Mouse (Mus musculus) CH12.LX (cell line): ENCODE results near the gene Elovl7. TPM values are rescaled to one million over a fixed set of nuclear protein-coding genes. Genes with fewer than 3 reads are reported as not detected.

ENCODE experiments used
- DNase-seq: peaks from one replicate; pipeline ENCODE4 v3.0.0-alpha.2; 2013; ENCODE audit errors: extremely low read depth
- H3K27ac ChIP-seq: 2 replicates; pipeline ENCODE4 v1.5.1; 2012; ENCODE audit warnings: low read depth, mild to moderate bottlenecking, control low read depth, moderate library complexity; ENCODE audit not compliant: insufficient read depth
- H3K27me3 ChIP-seq: replicated peaks from 2 replicates; pipeline ENCODE3; 2012; ENCODE audit warnings: inconsistent platforms
- H3K36me3 ChIP-seq, 2 experiments: replicated peaks in 1 of 2; 2 replicates each; pipeline versions ENCODE3 to v1.6.1; 2012; ENCODE audit warnings: inconsistent platforms in 1 of 2, low read length in 1 of 2, mild to moderate bottlenecking in 1 of 2, mixed read lengths in 1 of 2, moderate library complexity in 1 of 2; ENCODE audit not compliant: control insufficient read depth in 1 of 2, insufficient read depth in 1 of 2
- H3K4me1 ChIP-seq, 2 experiments: 2 replicates each; pipeline ENCODE4 v1.6.1; 2012; ENCODE audit warnings: inconsistent platforms in 1 of 2, moderate library complexity in 1 of 2; ENCODE audit not compliant: insufficient read depth in 2 of 2, control insufficient read depth in 1 of 2
- H3K4me2 ChIP-seq: 2 replicates; pipeline ENCODE4 v1.6.1; 2012; ENCODE audit warnings: low read depth, mild to moderate bottlenecking, control low read depth; ENCODE audit not compliant: poor library complexity, insufficient read depth, severe bottlenecking
- H3K4me3 ChIP-seq, 3 experiments: fragments of 150-350 bp in 1 of 3; sonication (generic) in 1 of 3; replicated peaks in 1 of 3; 2 replicates each; pipeline versions ENCODE3 to v1.5.1; 2011 to 2012; ENCODE audit warnings: low read depth in 2 of 3, low read length in 2 of 3, mild to moderate bottlenecking in 2 of 3, moderate library complexity in 2 of 3, control low read depth in 1 of 3, improper control_type of control experiment in 1 of 3, inconsistent platforms in 1 of 3, mixed read lengths in 1 of 3; ENCODE audit not compliant: poor library complexity in 1 of 3
- H3K79me2 ChIP-seq: replicated peaks from 2 replicates; pipeline ENCODE4 v1.6.1; 2012; ENCODE audit warnings: mild to moderate bottlenecking, moderate library complexity; ENCODE audit not compliant: control insufficient read depth, poor library complexity, insufficient read depth, severe bottlenecking; ENCODE audit errors: extremely low read depth
- H3K9ac ChIP-seq: 2 replicates; pipeline ENCODE4 v1.6.1; 2012; ENCODE audit warnings: low read depth, mild to moderate bottlenecking, control low read depth, moderate library complexity; ENCODE audit not compliant: insufficient read depth
- H3K9me3 ChIP-seq: replicated peaks from 2 replicates; pipeline ENCODE3; 2012; ENCODE audit warnings: low read length, inconsistent platforms, mixed read lengths
- BHLHE40 ChIP-seq: IDR thresholded peaks from 2 replicates; pipeline ENCODE4 v1.6.1; 2011; ENCODE audit warnings: mild to moderate bottlenecking, low read depth, low read length, improper control_type of control experiment
- CHD2 ChIP-seq: IDR thresholded peaks from 2 replicates; pipeline ENCODE4 v1.6.1; 2011; ENCODE audit warnings: low read length, improper control_type of control experiment
- CTCF ChIP-seq, 2 experiments: IDR thresholded peaks in 1 of 2; conservative IDR thresholded peaks in 1 of 2; 2 replicates each; pipeline ENCODE4 v1.5.1; 2011 to 2012; ENCODE audit warnings: low read depth in 2 of 2, low read length in 2 of 2, improper control_type of control experiment in 1 of 2, inconsistent platforms in 1 of 2, mild to moderate bottlenecking in 1 of 2, moderate library complexity in 1 of 2
- E2F4 ChIP-seq: IDR thresholded peaks from 2 replicates; pipeline ENCODE4 v1.6.1; 2011; ENCODE audit warnings: low read depth, low read length, improper control_type of control experiment; ENCODE audit not compliant: insufficient replicate concordance
- EP300 ChIP-seq: IDR thresholded peaks from 2 replicates; pipeline ENCODE4 v1.6.1; 2011; ENCODE audit warnings: low read length, improper control_type of control experiment
- IRF4 ChIP-seq: IDR thresholded peaks from 2 replicates; pipeline ENCODE4 v1.6.1; 2014; ENCODE audit warnings: low read depth, mild to moderate bottlenecking, inconsistent platforms, low read length, improper control_type of control experiment
- JUN ChIP-seq: IDR thresholded peaks from 2 replicates; pipeline ENCODE4 v1.6.1; 2011; ENCODE audit warnings: low read depth, mild to moderate bottlenecking, low read length, improper control_type of control experiment, moderate library complexity; ENCODE audit not compliant: insufficient read depth
- KAT2A ChIP-seq: IDR thresholded peaks from 2 replicates; pipeline ENCODE4 v1.6.1; 2012; ENCODE audit warnings: low read length, improper control_type of control experiment, inconsistent platforms; ENCODE audit not compliant: insufficient replicate concordance
- MAFK ChIP-seq: IDR thresholded peaks from 2 replicates; pipeline ENCODE4 v1.6.1; 2011; ENCODE audit warnings: low read length, improper control_type of control experiment; ENCODE audit not compliant: insufficient replicate concordance
- MAZ ChIP-seq: IDR thresholded peaks from 2 replicates; pipeline ENCODE4 v1.6.1; 2012; ENCODE audit warnings: low read depth, mild to moderate bottlenecking, inconsistent platforms, low read length, improper control_type of control experiment, moderate library complexity
- PAX5 ChIP-seq: IDR thresholded peaks from 2 replicates; pipeline ENCODE4 v1.6.1; 2012; ENCODE audit warnings: low read length, inconsistent platforms, mixed read lengths
- POLR2AphosphoS2 ChIP-seq: IDR thresholded peaks from 2 replicates; pipeline ENCODE4 v1.6.1; 2011; ENCODE audit warnings: low read depth, low read length, improper control_type of control experiment
- RAD21 ChIP-seq: IDR thresholded peaks from 2 replicates; pipeline ENCODE4 v1.6.1; 2011; ENCODE audit warnings: low read depth, mild to moderate bottlenecking, low read length, improper control_type of control experiment, moderate library complexity
- TBP ChIP-seq: conservative IDR thresholded peaks from 2 replicates; pipeline ENCODE4 v1.6.1; 2011; ENCODE audit warnings: low read depth, low read length, improper control_type of control experiment
- UBTF ChIP-seq: IDR thresholded peaks from 2 replicates; pipeline ENCODE4 v1.6.1; 2012; ENCODE audit warnings: low read depth, mild to moderate bottlenecking, inconsistent platforms, low read length, improper control_type of control experiment, moderate library complexity
- USF1 ChIP-seq: IDR thresholded peaks from 2 replicates; pipeline ENCODE4 v1.6.1; 2014; ENCODE audit warnings: low read depth, mild to moderate bottlenecking, inconsistent platforms, low read length, improper control_type of control experiment
- ZC3H11A ChIP-seq: IDR thresholded peaks from 2 replicates; pipeline ENCODE4 v1.6.1; 2012; ENCODE audit warnings: low read depth, mild to moderate bottlenecking, inconsistent platforms, low read length, improper control_type of control experiment
- ZMIZ1 ChIP-seq: IDR thresholded peaks from 2 replicates; pipeline ENCODE4 v1.6.1; 2012; ENCODE audit warnings: low read depth, mild to moderate bottlenecking, inconsistent platforms, low read length, improper control_type of control experiment
- ZNF384 ChIP-seq: IDR thresholded peaks from 2 replicates; pipeline ENCODE4 v1.6.1; 2012; ENCODE audit warnings: low read depth, low read length, improper control_type of control experiment, inconsistent platforms
- dilution Hi-C: fragments of 300-500 bp; cut with MboI; formaldehyde crosslinking; loops from 2 replicates; pipeline ENCODE4 v1.14.3; 2020; ENCODE audit warnings: low sequenced_read_pairs; ENCODE audit not compliant: extremely low pct_unique_long_range_greater_than_20kb, extremely low pct_ligation_motif_present
- in situ Hi-C: fragments of 300-500 bp; cut with MboI; formaldehyde crosslinking; loops from 3 replicates; pipeline ENCODE4 v1.14.3; 2019; ENCODE audit warnings: low sequenced_read_pairs, low pct_ligation_motif_present, low pct_unique_long_range_greater_than_20kb, mixed read lengths
- polyA plus RNA-seq: library from polyadenylated mRNA; unstranded; fragments of >175 nt; gene quantifications from 2 replicates; pipeline ENCODE4 v1.2.1, GENCODE M21; 2012; ENCODE audit warnings: low read depth; ENCODE audit not compliant: insufficient read length
- total RNA-seq, 2 experiments: library from RNA; depleted of rRNA; stranded (reverse); fragments of 300-350 nt in 1 of 2; fragments of >200 nt in 1 of 2; gene quantifications; 2 replicates each; pipeline ENCODE4 v1.2.3; 2012 to 2014

The Elovl7 gene
- total and polyA plus RNA-seq, 3 experiments, result 5.3 to 11.9 (median 8.3) TPM

- Histone ChIP-seq H3K4me1 (peaks cover 3 to 13% of the 10 kb centered on the region in 2 experiments; a peak in 2 of 4 replicates), H3K79me2 (no peaks in the 10 kb centered on the region), H3K4me3 (no peak overlapping the region), H3K9me3 (no peaks in the 10 kb centered on the region), H3K9ac (no peak overlapping the region), H3K27me3 (no peaks in the 10 kb centered on the region), H3K27ac (no peak overlapping the region), H3K36me3 (peaks cover 12 to 59% of the 10 kb centered on the region in 2 experiments), H3K4me2 (no peak overlapping the region)
- dilution Hi-C loops, result no loop called here
- no peak for TF ChIP-seq TBP
- no peak for TF ChIP-seq KAT2A
- no peak for TF ChIP-seq MAFK
- TF ChIP-seq RAD21, result no peak
- no peak for TF ChIP-seq ZC3H11A
- TF ChIP-seq E2F4, result no peak
- TF ChIP-seq CTCF (conservative IDR thresholded peaks at IDR 0.05 in 1 of 2, IDR thresholded peaks at IDR 0.05 in 1 of 2; ENCODE audit: low read depth in 2 of 2, low read length in 2 of 2), result no peak
- TF ChIP-seq EP300, result no peak
- no peak for TF ChIP-seq MAZ
- TF ChIP-seq JUN, result no peak
- TF ChIP-seq CHD2, result no peak
- no peak for TF ChIP-seq USF1
- no peak for TF ChIP-seq ZNF384
- no peak for TF ChIP-seq BHLHE40
- no peak for TF ChIP-seq PAX5
- no peak for DNase-seq
- in situ Hi-C loops, result loop anchor here (25.0 kb wide), 1 partner anchor 436 kb away; no protein-coding TSS in a partner anchor
These were observed 109.1 kb downstream of the Elovl7 start for GRCm38 (mm10) chr13:108323317-108323716.

GRCm38 (mm10) chr13:108323866-108324829, 109.9 kb downstream of the Elovl7 start:
- no peaks in the 10 kb centered on the region for H3K9me3 ChIP-seq
- no peak for TF ChIP-seq ZMIZ1
- TF ChIP-seq UBTF, result no peak
- no peak for TF ChIP-seq CHD2
- no peak for TF ChIP-seq E2F4
- TF ChIP-seq IRF4, result no peak
- no peak for TF ChIP-seq POLR2AphosphoS2
- DNase-seq, result no peak
- no peaks in the 10 kb centered on the region for H3K27me3 ChIP-seq
- no peak overlapping the region for H3K4me3 ChIP-seq
- in situ Hi-C loops, result loop anchor here (25.0 kb wide), 1 partner anchor 437 kb away; no protein-coding TSS in a partner anchor
- H3K9ac ChIP-seq, result no peak overlapping the region
- peaks cover 12 to 65% of the 10 kb centered on the region in 2 experiments for H3K36me3 ChIP-seq
- H3K4me2 ChIP-seq, result no peak overlapping the region
- H3K27ac ChIP-seq, result no peak overlapping the region
- no peaks in the 10 kb centered on the region for H3K79me2 ChIP-seq
- dilution Hi-C loops, result no loop called here
- peaks cover 3 to 13% of the 10 kb centered on the region in 2 experiments; a peak in 2 of 4 replicates for H3K4me1 ChIP-seq
